12 mouse cellular contexts compared by ENCODE assay signal in genomic region chr1:192487571-192487970, GRCm38 (mm10).
DNase-seq lines count a peak whose midpoint lies in the region; ATAC-seq lines count a peak whose summit lies in the region.
"Had no signal": no experiment of that assay in that cellular context is flagged by ENCODE, and none has a peak within 500 bp of the region (broad histone marks: within the 10 kb centered on the region; RNA-seq: fewer than 3 reads in every experiment).

No protein-coding gene starts in this region.

- ATAC-seq in CD4-positive, CD25-positive, alpha-beta regulatory T cell, adult 4 months = no peak
- ATAC-seq: forebrain, postnatal 0 days; intestine, embryonic 16.5 days had no signal

- peak; percentile 81 for DNase-seq in cerebellum, adult 11-12 months
- DNase-seq in cerebellum, adult 8-10 months = peak; percentile 61
- DNase-seq in cerebellum, postnatal 14 days = peak; percentile 66 to 81
- DNase-seq in spleen, adult 18-20 months = no peak
- DNase-seq in heart, postnatal 4 days = no peak
- DNase-seq in T-cell, adult 2 months (ENCODE audit: low spot score) = no peak
- DNase-seq: adrenal gland, postnatal 14 days; forebrain, postnatal 0 days; gastrocnemius, postnatal 14 days; kidney, adult 8-10 months had no signal

Comparison
In these comparisons a context has a peak if more than half of its experiments do, and no peak if none do; other contexts are left out.
1. DNase-seq: peak in cerebellum, adult 11-12 months (single experiment), cerebellum, adult 8-10 months (single experiment) and cerebellum, postnatal 14 days (2 of 2); none in spleen, adult 18-20 months (0 of 2), heart, postnatal 4 days (single experiment) and T-cell, adult 2 months (single experiment).